Mouse (Mus musculus): ENCODE results near the gene Cdk16. TPM values are rescaled to one million over a fixed set of nuclear protein-coding genes. Genes with fewer than 3 reads are reported as not detected.

Cdk16 gene
- 16.9 TPM for polyA plus RNA-seq (2014; fragmentation: Illumina TruSeq; extraction: RNeasy Lipid Tissue Mini Kit (QIAGEN cat#74804); ENCODE audit: low replicate concordance)

GRCm38 (mm10) chrX:20687519-20688067, at the start of gene Cdk16:
Gene Cdk16 (plus strand): TSS chrX:20687954.

GRCm38 (mm10) chrX:20658026-20658652, 29.6 kb upstream of the Cdk16 start, which contains the start of gene Uba1:
Gene Uba1 (plus strand): TSS chrX:20658326.

GRCm38 (mm10) chrX:20703741-20704290, 16.1 kb downstream of the Cdk16 start, which contains the start of gene Usp11:
Gene Usp11 (plus strand): TSS chrX:20703906.

Other genes with a start within 250 kb of the Cdk16 start
- 29.1 TPM for gene Rgn, start 138.2 kb upstream of the Cdk16 start, polyA plus RNA-seq (2014; fragmentation: Illumina TruSeq; extraction: RNeasy Lipid Tissue Mini Kit (QIAGEN cat#74804); ENCODE audit: low replicate concordance)
- 3.8 TPM for gene Rbm10, start 70.5 kb upstream of the Cdk16 start, polyA plus RNA-seq (2014; fragmentation: Illumina TruSeq; extraction: RNeasy Lipid Tissue Mini Kit (QIAGEN cat#74804); ENCODE audit: low replicate concordance)
- gene Ndufb11, start 70.3 kb upstream of the Cdk16 start, polyA plus RNA-seq (2014; fragmentation: Illumina TruSeq; extraction: RNeasy Lipid Tissue Mini Kit (QIAGEN cat#74804); ENCODE audit: low replicate concordance) = 15.7 TPM
- gene Uba1, start 29.6 kb upstream of the Cdk16 start, polyA plus RNA-seq (2014; fragmentation: Illumina TruSeq; extraction: RNeasy Lipid Tissue Mini Kit (QIAGEN cat#74804); ENCODE audit: low replicate concordance) = 71.9 TPM
- gene Usp11, start 16.0 kb downstream of the Cdk16 start, polyA plus RNA-seq (2014; fragmentation: Illumina TruSeq; extraction: RNeasy Lipid Tissue Mini Kit (QIAGEN cat#74804); ENCODE audit: low replicate concordance) = 1.6 TPM
- 62.5 TPM for gene Araf, start 109.9 kb downstream of the Cdk16 start, polyA plus RNA-seq (2014; fragmentation: Illumina TruSeq; extraction: RNeasy Lipid Tissue Mini Kit (QIAGEN cat#74804); ENCODE audit: low replicate concordance)
- not detected for gene Timp1, start 182.2 kb downstream of the Cdk16 start, polyA plus RNA-seq (2014; fragmentation: Illumina TruSeq; extraction: RNeasy Lipid Tissue Mini Kit (QIAGEN cat#74804); ENCODE audit: low replicate concordance)
- gene Syn1, start 233.1 kb downstream of the Cdk16 start, polyA plus RNA-seq (2014; fragmentation: Illumina TruSeq; extraction: RNeasy Lipid Tissue Mini Kit (QIAGEN cat#74804); ENCODE audit: low replicate concordance) = 1.5 TPM
- gene Cfp, start 243.6 kb downstream of the Cdk16 start, polyA plus RNA-seq (2014; fragmentation: Illumina TruSeq; extraction: RNeasy Lipid Tissue Mini Kit (QIAGEN cat#74804); ENCODE audit: low replicate concordance) = 2.5 TPM

Measured in small intestine, adult 10 weeks (tissue).